Comparison of ENCODE assay signal across 15 mouse cellular contexts in the genomic region with DNA sequence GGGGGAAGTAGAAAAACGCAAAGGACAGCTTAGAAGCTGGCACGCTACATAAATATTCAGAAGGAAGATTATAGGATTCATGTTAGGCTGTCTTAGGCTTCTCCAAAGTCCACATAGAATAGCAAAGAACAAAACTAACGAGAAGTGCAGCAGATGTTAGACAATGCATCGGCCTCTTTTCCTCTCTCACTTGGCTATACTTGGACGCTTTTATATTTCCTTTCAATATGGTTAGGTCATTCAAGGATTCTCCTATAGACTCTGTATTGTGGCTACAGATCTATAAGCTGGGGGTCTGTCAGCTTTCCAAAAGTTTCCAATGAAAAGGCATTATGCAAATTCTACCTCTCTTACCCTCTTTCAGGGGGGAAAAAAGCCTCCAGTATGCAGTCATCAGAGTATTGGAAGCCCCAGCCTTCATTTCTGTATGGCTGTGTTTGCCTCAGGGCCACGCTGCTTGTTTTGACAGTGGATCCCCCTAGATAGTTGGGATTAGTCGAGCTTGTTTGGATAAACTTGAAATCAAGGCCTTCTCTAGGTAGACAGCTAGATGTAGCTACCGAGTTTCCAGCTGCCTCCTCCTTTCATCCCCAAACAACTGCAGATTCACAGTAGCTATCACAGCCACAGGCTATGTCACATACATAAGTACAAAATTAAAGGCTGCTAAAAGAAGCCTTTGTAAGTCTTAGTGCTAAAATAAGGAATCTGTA.
A peak's percentile ranks its signal among the peaks of the same experiment; 100 is the strongest.
DNase-seq lines count a peak whose midpoint lies in the region; ATAC-seq lines count a peak whose summit lies in the region.
"Had no signal": no experiment of that assay in that cellular context is flagged by ENCODE, and none has a peak within 500 bp of the region (broad histone marks: within the 10 kb centered on the region; RNA-seq: fewer than 3 reads in every experiment).

No protein-coding gene starts in this region.

- H3K4me3 ChIP-seq in hindbrain, embryonic 10.5 days: no peak overlapping the region
- no peak overlapping the region for H3K4me3 ChIP-seq in hindbrain, embryonic 13.5 days
- H3K4me3 ChIP-seq in hindbrain, embryonic 11.5 days (ENCODE audit: low read depth, low read length): no peak overlapping the region
- H3K4me3 ChIP-seq in midbrain, embryonic 15.5 days: no peak overlapping the region
- H3K4me3 ChIP-seq: neural tube, embryonic 12.5 days had no signal

- peak overlapping the region; percentile 74 for H3K27ac ChIP-seq in hindbrain, embryonic 10.5 days
- H3K27ac ChIP-seq in hindbrain, embryonic 13.5 days: no peak overlapping the region
- H3K27ac ChIP-seq in hindbrain, embryonic 11.5 days (ENCODE audit: low read depth, low read length): 0 out of 2 replicates have a peak overlapping the region, but pooled peaks have one; percentile 6
- H3K27ac ChIP-seq in midbrain, embryonic 15.5 days: peak overlapping the region; percentile 51
- H3K27ac ChIP-seq: neural tube, embryonic 12.5 days had no signal

- no peak for DNase-seq in hindbrain, embryonic 10.5 days (ENCODE audit: low spot score)
- peak; percentile 32 for DNase-seq in embryo, embryonic 9.5 days (ENCODE audit: extremely low spot score)
- DNase-seq in hindbrain, embryonic 11.5 days (ENCODE audit: low spot score): peak; percentile 15
- DNase-seq in urinary bladder, postnatal 10 days (ENCODE audit: low spot score): no peak
- DNase-seq in heart, postnatal 4 days: no peak
- no peak for DNase-seq in layer of hippocampus, adult 9-11 months
- DNase-seq: B cell, adult 2 months; heart, adult 18-20 months; kidney, postnatal 25 days; thymus, postnatal 36 days had no signal

- H3K36me3 ChIP-seq in hindbrain, embryonic 10.5 days: no peaks in the 10 kb centered on the region
- no peaks in the 10 kb centered on the region for H3K36me3 ChIP-seq in hindbrain, embryonic 13.5 days
- H3K36me3 ChIP-seq in hindbrain, embryonic 11.5 days (ENCODE audit: control insufficient read depth, insufficient read depth, low read length): no peaks in the 10 kb centered on the region
- no peaks in the 10 kb centered on the region for H3K36me3 ChIP-seq in midbrain, embryonic 15.5 days (replicated peaks)
- H3K36me3 ChIP-seq: neural tube, embryonic 12.5 days had no signal

- no peaks in the 10 kb centered on the region for H3K27me3 ChIP-seq in hindbrain, embryonic 10.5 days (ENCODE audit: insufficient read depth, poor library complexity, severe bottlenecking)
- H3K27me3 ChIP-seq in hindbrain, embryonic 13.5 days: no peaks in the 10 kb centered on the region
- no peaks in the 10 kb centered on the region for H3K27me3 ChIP-seq in hindbrain, embryonic 11.5 days (ENCODE audit: control insufficient read depth, insufficient read depth, low read length)
- H3K27me3 ChIP-seq in midbrain, embryonic 15.5 days (replicated peaks): no peaks in the 10 kb centered on the region
- H3K27me3 ChIP-seq: neural tube, embryonic 12.5 days had no signal

- H3K4me1 ChIP-seq in hindbrain, embryonic 10.5 days (replicated peaks): peaks cover 70% of the 10 kb centered on the region
- peaks cover 22% of the 10 kb centered on the region for H3K4me1 ChIP-seq in hindbrain, embryonic 13.5 days (replicated peaks)
- H3K4me1 ChIP-seq in hindbrain, embryonic 11.5 days (replicated peaks; ENCODE audit: control insufficient read depth, insufficient read depth, low read length): no peaks in the 10 kb centered on the region
- peaks cover 39% of the 10 kb centered on the region for H3K4me1 ChIP-seq in midbrain, embryonic 15.5 days

- no peaks in the 10 kb centered on the region for H3K9me3 ChIP-seq in hindbrain, embryonic 10.5 days
- no peaks in the 10 kb centered on the region for H3K9me3 ChIP-seq in hindbrain, embryonic 13.5 days
- H3K9me3 ChIP-seq in hindbrain, embryonic 11.5 days (ENCODE audit: control insufficient read depth, low read length): no peaks in the 10 kb centered on the region
- H3K9me3 ChIP-seq in midbrain, embryonic 15.5 days: no peaks in the 10 kb centered on the region
- H3K9me3 ChIP-seq: G1E; neural tube, embryonic 12.5 days had no signal

- no peak overlapping the region for H3K9ac ChIP-seq in hindbrain, embryonic 13.5 days
- no peak overlapping the region for H3K9ac ChIP-seq in hindbrain, embryonic 11.5 days (ENCODE audit: low read depth, low read length)
- no peak overlapping the region; the same call in 1 of the 2 replicates for H3K9ac ChIP-seq in midbrain, embryonic 15.5 days
- H3K9ac ChIP-seq: neural tube, embryonic 12.5 days had no signal

- WGBS in hindbrain, embryonic 10.5 days: 34% methylated on average over 8 of the region's 8 CpGs
- 21% methylated on average over 8 of the region's 8 CpGs for WGBS in hindbrain, embryonic 13.5 days
- 28% methylated on average over 8 of the region's 8 CpGs for WGBS in hindbrain, embryonic 11.5 days
- WGBS in midbrain, embryonic 15.5 days: 8% methylated on average over 8 of the region's 8 CpGs

- ATAC-seq in hindbrain, embryonic 13.5 days (ENCODE audit: low FRiP score): no peak
- peak; percentile 67; the same call in 1 of the 2 replicates for ATAC-seq in hindbrain, embryonic 11.5 days (ENCODE audit: low FRiP score)
- peak; percentile 89 for ATAC-seq in midbrain, embryonic 15.5 days (replicated peaks)
- ATAC-seq: activated CD4-positive, CD25-positive, alpha-beta regulatory T cell, adult 4 months had no signal

- no peak overlapping the region for H3K4me2 ChIP-seq in hindbrain, embryonic 13.5 days
- H3K4me2 ChIP-seq in hindbrain, embryonic 11.5 days (replicated peaks; ENCODE audit: low read depth, low read length): no peak overlapping the region
- H3K4me2 ChIP-seq in midbrain, embryonic 15.5 days: no peak overlapping the region
- H3K4me2 ChIP-seq: neural tube, embryonic 12.5 days had no signal

Comparison
In these comparisons a context has a peak if more than half of its experiments do, and no peak if none do; other contexts are left out.
1. DNase-seq: peak in embryo, embryonic 9.5 days (single experiment) and hindbrain, embryonic 11.5 days (single experiment); none in hindbrain, embryonic 10.5 days (single experiment), urinary bladder, postnatal 10 days (single experiment), heart, postnatal 4 days (single experiment) and layer of hippocampus, adult 9-11 months (single experiment).